Mouse (Mus musculus): ENCODE data around the gene Rps27l. TPM values are rescaled to one million over a fixed set of nuclear protein-coding genes. Genes with fewer than 3 reads are reported as not detected.

The Rps27l gene
- total RNA-seq, 4 experiments from 2014 or later = 38.7 to 48.0 (median 44.1) TPM

DNA sequence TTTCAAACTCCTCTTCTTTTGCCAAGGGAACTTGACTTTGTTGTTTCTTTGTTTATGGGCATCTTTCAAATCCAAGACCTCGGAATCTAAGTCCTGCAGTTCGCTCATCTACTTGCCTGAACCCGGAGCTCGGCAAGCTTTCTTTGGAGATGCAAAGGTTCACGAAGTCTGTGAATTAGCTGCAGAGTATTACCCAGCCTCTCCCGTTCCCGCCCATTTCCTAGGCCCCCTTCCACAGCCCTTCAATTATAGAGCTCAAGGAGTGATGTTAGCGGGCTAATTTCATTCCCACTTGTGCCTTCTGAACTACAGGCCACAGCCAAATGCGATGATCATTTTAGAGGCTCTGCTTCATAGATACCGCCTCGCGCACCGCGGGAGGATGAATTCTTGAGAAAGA lies 25.9 kb upstream of the Rps27l start:
- no peak for DNase-seq (ENCODE audit: low spot score in 2 of 2)

DNA sequence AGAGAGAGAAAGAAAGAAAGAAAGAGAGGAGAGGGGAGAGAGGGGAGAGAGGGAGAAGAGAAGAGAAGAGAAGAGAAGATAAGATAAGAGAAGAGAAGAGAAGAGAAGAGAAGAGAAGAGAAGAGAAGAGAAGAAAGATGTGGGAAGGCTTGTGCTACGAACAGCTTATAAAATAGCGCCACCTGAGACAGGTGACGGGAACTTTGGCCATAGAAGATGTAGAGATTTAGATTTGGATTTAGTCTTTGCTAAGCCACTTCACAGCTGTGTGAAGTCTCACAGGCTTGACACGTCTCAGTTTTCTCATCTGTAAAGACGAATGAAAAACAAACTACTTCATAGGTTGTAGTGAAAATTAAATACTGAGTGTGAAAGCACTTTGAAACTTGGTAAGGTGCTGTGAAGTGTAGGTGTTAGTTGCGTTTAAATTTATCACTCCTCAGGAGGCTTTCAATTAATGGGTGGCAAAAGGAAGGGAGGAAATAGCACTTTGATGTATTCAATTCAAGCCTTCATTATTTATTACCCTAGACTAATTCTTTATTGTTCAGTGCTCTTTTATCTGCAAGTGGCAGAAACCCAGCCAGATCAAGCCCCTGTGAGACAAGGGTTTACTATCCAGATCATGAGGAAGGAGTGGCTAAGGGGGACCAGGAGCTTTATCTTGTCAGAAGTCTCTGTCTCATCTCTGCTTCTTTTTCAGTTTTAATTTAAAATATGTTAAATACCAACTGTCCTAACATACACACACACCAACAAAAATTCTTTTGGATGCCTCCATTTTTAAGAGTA lies 25.2 kb upstream of the Rps27l start:
- no peak for DNase-seq (ENCODE audit: low spot score in 2 of 2)

DNA sequence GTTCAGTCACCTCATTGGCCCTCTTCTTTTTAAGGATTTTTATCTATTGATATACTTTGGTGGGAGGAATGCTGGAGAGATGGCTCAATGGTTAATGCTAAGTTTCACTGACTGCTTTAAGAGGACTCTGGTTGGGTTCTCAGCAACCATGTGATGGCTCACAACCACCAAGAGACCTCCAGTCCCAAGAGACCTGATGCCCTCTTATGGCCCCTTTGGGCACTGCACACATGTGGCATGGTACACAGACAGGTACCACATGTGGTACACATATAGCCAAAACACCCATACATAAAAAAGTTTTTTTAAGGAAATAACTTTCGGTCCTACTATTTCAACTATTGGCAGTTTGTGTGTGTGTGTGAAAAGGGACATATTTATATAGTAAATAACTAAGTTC lies 23.8 kb upstream of the Rps27l start:
- DNase-seq (ENCODE audit: low spot score in 2 of 2) = no peak

GRCm38 (mm10) chr9:66925853-66926252 lies 20.0 kb upstream of the Rps27l start:
- no peak for DNase-seq (ENCODE audit: low spot score in 2 of 2)

DNA sequence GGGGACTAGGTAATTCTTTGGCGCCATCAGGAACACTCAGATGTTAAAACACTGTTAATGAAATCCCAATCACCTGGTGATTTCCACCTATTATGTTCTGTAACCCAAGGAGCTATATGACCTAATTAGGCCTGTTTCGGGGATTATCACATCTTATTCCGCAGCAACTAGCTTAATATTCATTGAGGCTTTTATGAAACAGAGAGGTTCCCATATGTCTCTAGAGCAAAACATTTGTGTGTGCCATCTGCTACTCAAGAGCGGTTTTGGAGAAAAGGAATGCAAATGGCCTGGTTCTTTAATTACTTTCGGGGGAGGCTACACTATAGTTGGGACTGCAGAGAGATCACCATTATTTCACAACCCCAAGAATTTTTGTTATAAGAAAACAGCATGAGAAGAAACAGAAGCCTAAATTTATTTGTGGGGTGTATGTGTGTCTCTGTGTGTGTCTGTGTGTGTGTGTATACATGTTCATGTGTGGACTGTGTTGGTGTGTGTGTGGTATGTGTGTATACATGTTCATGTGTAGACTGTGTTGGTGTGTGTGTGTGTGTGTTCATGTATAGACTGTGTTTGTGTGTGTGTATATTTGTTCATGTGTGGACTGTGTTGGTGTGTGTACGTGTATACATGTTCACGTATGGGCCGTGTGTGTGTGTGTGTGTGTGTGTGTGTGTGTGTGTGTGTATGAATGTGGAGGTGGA lies 18.0 kb upstream of the Rps27l start:
- peak; percentile 57 for DNase-seq (ENCODE audit: low spot score in 2 of 2)

DNA sequence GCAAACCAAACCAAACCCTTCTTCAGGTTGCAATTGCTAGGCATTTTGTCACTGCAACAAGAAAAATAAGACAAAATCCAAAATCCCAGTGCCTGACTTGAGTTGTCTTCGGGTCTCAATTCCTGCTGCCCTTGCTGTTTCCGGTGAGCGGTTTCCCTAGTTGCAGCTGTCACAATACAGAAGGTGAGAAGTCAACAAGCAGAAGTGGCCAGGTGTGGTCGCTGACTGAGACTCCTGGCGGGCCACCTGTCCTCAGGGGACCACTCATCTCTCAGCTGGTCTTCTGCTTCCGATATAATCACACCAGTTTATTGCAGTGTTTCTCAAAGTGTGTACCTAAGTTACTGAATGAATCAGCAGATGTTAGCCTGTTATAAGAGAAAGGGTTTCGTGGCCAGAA lies 15.5 kb upstream of the Rps27l start:
- DNase-seq (ENCODE audit: low spot score in 2 of 2) = no peak

DNA sequence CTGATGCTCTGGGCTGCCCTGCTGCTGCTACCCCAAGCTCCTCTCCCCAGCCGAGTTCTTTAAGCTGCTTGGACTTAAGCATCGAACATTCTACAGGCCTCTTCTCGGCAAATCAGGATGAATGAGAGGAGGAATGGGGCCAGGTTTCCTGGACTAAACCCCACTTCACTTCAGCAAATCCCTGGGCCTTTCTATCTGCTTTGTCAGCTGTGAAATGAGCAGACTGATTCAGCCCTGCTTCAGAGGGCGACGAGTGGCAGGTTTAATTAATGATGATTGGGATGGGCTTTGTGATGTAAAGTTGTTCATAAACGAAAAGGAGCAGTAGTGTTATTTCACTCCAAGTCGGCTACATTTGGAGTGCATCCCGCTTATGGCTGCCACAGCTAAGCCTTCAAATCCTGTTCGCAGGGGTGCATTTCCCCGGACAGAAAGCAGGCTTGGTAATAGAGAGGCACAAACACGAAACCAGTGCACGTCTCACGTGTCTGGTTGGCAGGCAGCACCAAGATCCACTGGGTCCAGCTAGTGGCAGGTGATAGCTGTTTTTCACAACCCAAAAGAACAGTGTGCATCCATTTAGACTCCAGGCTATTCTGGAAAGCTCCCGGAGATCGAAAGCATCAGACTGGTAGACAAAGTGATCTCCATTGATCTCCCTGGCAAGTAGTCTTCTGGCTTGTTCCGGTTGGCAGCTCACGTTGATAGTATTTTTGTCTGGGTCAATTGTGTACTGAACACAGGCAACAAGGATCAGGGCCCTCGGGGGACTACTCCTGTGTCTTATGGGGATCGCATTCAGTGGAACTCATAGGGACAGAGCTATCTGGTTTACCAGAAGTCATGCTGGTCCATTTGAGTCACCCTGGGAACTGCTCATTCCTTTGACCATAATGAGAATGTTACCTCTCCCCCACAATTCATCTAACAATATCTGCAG lies 11.7 kb upstream of the Rps27l start:
- DNase-seq (ENCODE audit: low spot score in 2 of 2) = no peak

DNA sequence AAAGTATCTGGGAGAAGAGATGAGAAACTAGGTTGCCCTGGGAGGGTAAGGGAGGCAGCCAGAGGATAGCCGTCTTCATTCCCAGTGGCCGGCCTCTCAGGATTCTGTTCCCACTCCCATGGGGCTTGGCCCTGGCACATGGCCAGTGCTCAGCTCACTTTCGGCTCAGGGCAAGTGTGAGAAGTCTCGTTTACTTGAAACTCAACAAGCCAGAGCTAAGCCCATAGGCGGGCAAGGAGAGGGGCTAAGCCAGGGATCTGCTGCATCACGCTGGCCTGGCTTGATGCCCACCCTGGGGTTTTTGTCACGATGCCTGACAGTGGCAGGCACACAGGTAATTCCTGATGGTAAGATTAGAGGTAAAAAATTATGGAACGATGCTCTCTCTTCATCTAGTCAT lies 8.4 kb upstream of the Rps27l start:
- DNase-seq (ENCODE audit: low spot score in 2 of 2) = no peak

DNA sequence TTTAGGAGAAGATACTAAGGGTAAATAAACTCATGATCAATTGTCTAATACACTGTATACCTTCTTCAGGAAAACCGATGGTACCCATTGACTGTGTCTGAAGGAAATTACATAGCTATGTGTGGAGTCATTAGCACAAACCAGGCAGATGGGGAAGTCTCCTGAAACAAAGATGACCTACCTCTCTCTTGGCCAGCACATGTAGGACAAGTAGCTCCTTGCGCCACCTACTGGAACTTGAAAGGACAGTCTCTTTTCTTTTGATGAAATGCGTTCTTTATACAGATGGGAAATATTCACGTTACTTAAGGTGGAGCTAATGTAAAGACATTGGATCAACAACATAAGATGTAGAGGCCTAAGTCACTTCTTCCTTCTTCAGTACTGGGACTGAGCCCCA lies 7.0 kb upstream of the Rps27l start:
- no peak for DNase-seq (ENCODE audit: low spot score in 2 of 2)

GRCm38 (mm10) chr9:66945161-66945560 lies 725 bp upstream of the Rps27l start:
- no peak for DNase-seq (ENCODE audit: low spot score in 2 of 2)

GRCm38 (mm10) chr9:66948536-66948935 lies 2.6 kb downstream of the Rps27l start:
- DNase-seq (ENCODE audit: low spot score in 2 of 2) = no peak

- DNase-seq (ENCODE audit: low spot score in 2 of 2) = no peak
Observed at GRCm38 (mm10) chr9:66952321-66952720, 6.4 kb downstream of the Rps27l start.

DNA sequence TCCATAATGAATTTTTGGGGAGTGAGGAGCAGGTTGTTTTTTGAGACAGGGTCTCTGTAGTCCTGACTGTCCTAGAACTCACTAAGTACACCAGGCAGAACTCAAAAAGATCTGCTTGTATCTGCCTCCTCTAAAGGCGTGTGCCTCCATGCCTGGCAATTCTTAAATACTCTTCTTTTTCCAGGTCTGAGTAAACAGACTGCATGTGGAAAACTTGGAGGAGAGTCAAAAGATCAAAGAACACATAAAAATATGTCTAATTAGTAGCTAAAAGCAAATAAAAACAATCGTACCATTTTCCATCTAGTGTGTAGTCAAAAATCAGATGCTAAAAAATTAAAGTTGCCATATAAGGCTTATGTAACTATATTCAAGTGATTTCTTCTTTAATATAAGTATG lies 7.0 kb downstream of the Rps27l start:
- DNase-seq (ENCODE audit: low spot score in 2 of 2) = no peak

- no peak for DNase-seq (ENCODE audit: low spot score in 2 of 2)
Observed at GRCm38 (mm10) chr9:66957451-66957850, 11.6 kb downstream of the Rps27l start.

DNA sequence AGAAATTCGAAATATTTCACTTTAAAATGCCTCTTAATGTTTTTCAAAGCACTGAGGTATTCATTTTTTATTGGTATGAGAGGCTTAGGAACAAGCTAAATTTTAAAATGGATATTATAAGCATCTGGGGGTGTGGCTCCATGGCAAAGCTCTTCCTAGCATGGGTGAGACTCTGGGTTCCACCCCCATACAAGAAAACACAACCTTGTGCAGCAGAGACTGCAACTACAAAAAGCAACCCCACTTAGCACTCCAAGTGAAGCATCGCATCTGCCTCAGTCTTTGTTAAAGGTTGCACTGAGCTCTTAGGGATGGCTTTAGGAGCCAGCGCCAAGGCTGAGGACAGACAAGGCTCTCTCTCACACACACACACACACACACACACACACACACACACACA lies 15.6 kb downstream of the Rps27l start:
- no peak for DNase-seq (ENCODE audit: low spot score in 2 of 2)

DNA sequence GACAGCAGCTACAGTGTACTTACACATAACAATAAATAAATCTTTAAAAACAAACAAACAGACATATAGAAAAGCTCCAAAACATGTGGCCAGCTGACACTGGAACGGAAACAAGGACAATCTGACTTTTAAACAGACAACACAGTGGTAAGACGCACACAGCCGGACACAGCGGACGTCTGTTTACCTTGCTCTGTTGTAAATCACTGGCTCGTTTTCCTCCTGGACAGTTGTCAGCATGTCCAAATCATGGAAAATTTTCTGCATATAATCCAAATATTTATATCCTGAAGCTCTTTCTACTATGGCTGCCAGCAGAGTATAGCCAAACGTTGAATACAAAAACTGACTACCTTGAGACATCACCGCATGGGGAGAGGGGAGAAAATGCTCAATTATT lies 21.6 kb downstream of the Rps27l start:
- no peak for DNase-seq (ENCODE audit: low spot score in 2 of 2)

DNA sequence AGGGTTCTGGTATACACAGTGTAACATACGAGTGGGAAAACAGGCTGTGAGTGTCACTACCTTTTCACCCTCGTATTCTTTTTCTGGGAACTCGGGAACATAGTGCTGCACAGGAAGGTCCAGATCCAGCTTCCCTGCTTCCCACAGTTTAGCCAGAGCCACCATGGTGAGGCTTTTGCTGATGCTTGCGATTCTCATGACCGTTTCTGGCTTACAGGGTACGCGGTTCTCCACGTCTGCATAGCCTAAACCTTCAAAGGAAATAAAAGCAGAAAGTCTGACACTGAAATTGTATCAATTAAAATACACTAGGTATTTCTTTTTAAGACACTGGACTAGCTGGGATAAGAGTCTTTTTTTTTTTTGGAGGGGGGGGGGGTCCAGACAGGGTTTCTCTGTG lies 25.2 kb downstream of the Rps27l start:
- DNase-seq (ENCODE audit: low spot score in 2 of 2) = no peak

DNA sequence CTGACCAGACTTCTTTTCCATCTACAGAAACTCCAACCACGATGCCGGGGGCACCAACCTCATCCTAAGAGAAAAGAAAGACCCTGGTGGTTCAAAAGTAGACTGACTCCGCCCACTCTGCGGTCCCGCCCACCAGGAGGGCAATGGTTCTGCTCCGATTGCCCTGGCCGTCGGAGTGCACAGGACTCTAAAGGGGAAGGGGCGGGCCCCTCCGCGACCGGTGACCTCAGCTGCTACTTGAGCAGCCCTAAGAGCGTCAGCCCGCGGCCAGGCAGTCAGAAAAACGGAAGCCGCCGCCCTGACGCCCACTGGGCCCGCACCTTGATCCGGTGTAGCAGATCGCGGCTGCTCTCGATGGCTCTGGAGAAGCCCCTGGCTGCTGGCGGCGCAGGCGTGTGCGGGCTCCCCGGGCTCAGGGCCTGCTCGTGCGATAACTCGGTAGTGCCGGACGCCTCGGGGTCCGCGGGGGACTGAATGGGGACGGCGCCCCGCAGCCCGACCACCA lies 28.9 kb downstream of the Rps27l start:
- peak; percentile 20 to 53 for DNase-seq (ENCODE audit: low spot score in 2 of 2)

DNA sequence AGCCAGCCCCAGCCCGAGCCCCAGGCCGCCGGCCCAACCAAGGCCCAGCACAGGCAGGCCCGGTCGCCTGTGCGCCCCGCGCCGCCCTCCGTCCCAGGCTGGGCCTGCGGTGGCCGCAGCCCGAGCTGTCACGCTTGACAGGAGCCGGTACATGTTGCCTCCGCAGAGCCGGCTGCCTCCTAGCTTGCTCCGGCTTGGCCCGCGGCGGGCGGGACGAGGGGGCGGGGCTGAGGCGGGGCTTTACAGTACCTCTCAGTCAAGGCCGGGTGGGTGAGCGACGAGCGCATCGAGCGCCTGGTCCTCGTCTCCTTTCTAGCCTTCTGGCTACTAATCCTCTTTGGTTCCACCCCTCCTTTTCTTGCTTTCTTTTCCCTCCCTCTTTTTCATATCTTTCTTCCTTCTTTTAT lies 29.4 kb downstream of the Rps27l start, which contains the start of gene Lactb:
Lactb (minus strand) TSS at position 246 of the 407 bp plus-strand sequence.
- DNase-seq (ENCODE audit: low spot score in 2 of 2) = peak; percentile 90 to 91

DNA sequence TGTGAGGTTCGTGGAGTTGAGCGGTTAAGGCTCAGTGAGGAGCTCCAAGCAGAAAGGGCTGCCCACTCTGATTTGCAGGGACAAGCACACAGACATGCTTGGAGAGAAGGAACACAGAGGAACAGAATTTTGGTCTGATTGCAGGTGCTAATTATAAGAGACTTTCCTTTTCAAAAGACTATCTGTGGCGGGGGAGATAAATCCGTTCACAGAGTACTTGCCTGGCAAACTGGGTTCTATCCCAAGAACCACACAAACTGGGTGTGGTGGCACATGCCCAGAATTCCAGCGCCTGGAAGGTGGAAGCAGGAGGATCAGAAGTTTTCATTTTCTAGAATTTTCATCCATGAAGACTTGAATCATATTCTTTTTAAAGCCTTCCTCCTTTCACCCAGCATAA lies 31.2 kb downstream of the Rps27l start:
- no peak for DNase-seq (ENCODE audit: low spot score in 2 of 2)

DNA sequence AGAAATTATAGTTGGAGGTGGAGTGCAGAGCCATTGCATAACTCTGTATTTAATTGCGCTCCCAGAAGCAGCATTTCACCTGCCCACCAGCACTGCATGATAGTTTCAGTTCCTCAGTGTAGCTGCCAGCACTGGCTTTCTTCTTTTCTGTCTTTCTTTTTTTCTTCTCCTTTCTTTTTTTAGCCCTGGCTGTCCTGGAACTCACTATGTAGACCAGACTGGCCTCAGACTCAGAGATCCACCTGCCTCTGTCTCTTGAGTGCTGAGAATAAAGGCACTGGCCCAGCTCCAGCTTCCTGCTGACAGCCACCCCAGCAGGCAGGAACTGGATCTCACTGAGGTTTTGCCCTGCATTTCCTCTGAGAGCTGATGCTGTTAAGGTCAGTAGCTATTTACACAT lies 32.1 kb downstream of the Rps27l start:
- no peak for DNase-seq (ENCODE audit: low spot score in 2 of 2)

- no peak for DNase-seq (ENCODE audit: low spot score in 2 of 2)
Observed at GRCm38 (mm10) chr9:66978468-66978867, 32.6 kb downstream of the Rps27l start.
